Mouse (Mus musculus) lung, adult 2 months (tissue): ENCODE measurements around the gene Ino80.

Experiments
- CTCF ChIP-seq: fragments of 200-500 bp; IDR thresholded peaks from 2 replicates; pipeline ENCODE4 v1.5.1; 2011; ENCODE audit warnings: mild to moderate bottlenecking, low read length, control low read depth; ENCODE audit not compliant: insufficient read depth
- POLR2A ChIP-seq: fragments of 200-500 bp; IDR thresholded peaks from 2 replicates; pipeline ENCODE4 v1.6.1; 2011; ENCODE audit warnings: low read depth, mild to moderate bottlenecking, control low read depth, low read length, borderline replicate concordance; ENCODE audit errors: extremely low read depth

- TF ChIP-seq CTCF: no peak
- TF ChIP-seq POLR2A: no peak
Observed at GRCm38 (mm10) chr2:119498859-119499258, 21.4 kb upstream of the Ino80 start.
